Mouse (Mus musculus) cerebellum, adult 11-12 months (tissue): ENCODE measurements around the gene Pard6b.

Source experiments
- DNase-seq: peaks from one replicate; pipeline ENCODE4 v3.0.0; 2022

The Pard6b gene

DNA sequence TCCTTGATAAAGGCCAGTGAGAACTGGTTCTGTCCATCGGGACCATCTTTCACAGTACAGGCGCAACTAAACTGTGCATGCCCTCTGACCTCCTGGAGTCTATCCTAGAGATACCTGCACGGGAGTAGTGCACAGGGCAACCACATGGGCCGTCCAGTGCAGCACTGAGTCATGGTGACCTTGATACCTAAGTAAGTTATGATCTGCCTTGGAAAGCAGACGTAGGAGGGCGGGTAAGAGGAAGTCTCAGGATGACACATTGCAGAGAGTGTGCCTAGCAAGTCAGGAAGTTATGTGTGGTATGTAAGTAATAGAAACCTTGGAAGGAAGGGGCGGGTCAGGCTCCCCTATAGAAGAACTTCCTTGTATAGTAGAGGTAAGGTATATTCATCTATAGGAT is 15.3 kb upstream of the Pard6b start:
- DNase-seq = no peak

DNA sequence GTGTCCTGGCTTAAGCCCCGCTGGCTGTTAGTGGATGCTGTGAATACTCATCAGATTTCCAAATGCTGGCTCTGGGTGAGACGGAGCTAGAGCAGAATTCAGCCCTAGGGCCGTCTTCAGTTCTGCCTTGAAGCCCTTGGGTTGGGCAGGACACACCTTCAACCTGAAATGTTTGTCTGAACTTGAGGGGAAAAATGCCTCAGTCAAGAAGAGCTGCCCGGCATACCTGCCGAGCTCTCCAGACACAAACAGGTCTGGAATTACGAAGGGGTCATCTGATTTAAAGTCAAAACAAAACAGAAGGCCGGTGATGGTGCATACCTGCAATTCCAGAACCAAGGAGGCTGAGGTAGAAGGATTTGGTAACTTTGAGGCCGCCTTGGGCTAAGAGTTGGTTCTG is 14.0 kb upstream of the Pard6b start:
- DNase-seq = no peak

DNA sequence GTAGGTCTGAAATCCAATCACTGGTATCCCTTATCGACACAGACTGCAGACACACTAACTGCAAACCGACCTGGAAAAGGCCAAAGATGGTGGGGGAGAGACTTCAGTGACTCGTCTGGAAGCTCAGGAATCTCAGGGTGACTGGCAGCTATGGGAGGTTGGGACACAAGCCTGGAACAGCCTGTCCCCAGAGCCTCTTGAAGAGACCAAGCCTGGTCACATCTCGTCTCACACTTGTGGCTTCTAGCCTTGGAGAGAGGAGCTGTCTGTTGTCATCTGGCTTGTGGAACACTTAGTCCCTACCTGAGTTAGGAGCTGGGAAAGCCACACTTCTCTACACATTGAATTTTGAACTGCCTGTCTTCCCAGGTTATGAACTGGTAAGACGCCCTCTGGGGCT is 10.4 kb upstream of the Pard6b start:
- no peak for DNase-seq

DNA sequence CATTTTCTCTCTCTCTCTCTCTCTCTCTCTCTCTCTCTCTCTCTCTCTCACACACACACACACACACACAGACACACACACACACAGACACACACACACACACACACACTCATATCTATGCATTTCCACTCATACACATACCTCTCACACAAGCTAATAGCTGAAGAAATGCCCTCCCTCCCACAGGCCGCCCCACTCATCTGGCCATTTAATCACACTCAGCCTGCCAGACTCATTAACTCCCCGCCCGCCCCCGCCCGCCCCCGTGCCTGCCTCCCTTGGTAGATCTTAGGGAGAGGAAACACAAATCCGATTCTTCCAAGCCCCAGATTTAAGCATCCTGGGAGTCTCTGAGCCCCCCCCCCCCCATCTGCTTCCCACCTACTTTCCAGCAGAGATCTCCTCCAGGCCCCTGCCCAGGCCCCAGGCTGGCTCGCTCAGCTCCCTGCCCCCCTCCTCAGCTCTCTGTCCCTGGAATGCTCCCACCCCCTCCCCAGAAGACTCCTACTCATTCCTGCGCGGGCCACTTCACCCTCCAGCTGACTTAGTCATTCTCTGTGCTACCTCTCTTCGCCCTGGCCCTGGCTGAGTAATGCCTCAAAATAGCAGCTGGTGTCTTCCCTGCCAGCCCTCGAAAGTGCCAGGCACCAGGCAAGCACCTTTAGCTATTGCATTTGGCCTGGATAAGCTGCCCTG is 8.2 kb upstream of the Pard6b start:
- DNase-seq = no peak

DNA sequence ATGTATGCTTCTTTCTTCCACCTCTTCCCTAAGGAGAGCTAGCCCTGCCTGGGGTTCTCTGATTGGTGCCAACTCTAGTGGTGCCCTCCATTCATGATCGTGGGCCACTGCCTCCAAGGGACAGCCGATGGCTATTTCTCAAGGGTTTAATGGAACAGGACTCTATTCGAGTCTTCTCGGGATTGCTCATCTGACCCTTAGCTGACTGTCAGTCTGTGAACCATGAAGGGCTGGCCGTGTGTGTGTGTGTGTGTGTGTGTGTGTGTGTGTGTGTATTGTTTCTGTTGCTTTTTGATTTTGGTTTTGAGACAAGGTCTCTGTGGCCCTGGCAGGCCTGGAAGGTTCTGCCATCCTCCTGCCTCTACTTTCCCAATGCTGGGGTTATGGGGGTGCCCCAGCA is 7.1 kb upstream of the Pard6b start:
- no peak for DNase-seq

DNA sequence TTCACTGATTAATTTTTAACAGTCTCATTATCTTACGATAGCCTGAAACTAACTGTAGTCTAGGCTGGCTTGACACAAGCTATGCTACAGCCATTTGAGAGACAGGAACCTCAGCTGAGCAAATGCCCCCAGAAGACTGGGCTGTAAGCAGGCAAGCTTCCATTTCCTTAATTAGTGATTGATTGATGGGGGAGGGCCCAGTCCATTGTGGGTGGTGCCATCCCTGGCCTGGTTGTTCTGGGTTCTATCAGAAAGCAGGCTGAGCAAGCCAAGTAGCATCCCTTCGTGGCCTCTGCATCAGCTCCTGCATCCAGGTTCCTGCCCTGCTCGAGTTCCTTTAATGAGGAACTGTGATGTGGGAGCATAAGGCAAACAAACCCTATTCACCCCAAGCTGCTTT is 6.3 kb upstream of the Pard6b start:
- no peak for DNase-seq

DNA sequence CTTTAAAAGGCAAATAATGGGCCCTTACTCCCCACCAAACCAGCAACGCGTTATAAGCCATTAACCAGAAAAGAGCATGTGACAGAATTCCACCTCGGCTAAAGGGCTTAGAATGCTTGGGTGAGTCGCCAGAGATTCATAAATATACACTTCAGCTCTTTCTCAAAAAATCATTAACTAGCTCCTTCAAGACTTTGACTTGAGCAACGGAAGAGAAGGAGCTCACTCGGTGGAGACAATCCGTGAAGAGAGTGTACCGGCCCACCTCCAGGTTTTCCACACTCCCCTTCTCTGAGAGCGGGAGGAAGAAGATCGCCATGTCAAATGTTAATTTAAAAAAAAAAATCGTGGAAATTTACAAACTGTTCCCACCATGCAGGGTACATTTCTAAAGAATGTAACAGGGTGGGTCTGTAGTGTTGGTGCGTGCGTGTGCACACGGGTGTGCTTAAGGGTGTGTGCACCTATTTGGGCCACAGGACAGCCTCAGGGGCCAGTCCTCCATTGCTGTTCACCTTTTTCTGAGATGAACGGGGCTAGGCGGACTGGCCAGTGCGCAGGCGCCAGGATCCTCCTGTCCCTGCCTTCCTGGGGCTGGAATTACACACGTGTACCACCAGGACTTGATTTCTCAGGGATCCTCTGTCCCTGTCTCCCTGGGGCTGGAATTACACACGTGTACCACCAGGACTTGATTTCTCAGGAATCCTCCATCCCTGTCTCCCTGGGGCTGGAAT is 3.8 kb upstream of the Pard6b start:
- no peak for DNase-seq

DNA sequence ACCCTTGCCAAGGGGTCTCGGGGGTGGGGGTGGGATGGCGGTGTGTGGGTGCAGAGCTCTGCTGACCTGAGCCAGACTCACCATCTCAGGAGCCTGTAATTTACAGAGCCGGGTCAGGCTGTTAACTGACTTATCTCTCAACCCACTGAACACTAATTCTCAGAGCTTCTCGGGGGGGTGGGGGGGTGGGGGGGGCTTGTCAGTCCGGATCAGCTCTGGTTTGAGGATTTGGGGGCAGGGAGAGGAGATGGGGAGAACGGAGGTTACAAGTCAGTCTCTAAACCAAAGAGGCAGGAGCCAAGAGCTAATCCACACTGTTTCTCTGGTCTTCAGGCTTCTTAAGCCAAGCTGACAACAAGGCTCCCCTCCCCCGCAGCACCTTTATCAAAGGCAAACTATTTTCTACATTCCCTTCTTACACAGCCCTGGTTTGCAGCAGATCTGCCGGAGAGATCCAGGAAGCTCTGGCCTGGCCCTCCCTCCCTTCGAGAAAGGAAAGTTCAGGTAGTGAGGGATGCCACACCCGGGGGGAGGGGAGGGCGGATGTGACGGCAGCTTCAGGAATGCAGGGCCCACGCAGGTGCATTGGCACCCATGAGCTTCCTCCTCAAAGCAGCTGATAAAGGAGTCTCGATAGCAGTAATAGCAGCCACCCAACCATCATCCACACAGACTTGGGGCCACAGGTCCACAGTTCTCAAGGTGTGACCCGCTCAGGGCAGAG is 2.5 kb upstream of the Pard6b start:
- DNase-seq = peak; percentile 51

DNA sequence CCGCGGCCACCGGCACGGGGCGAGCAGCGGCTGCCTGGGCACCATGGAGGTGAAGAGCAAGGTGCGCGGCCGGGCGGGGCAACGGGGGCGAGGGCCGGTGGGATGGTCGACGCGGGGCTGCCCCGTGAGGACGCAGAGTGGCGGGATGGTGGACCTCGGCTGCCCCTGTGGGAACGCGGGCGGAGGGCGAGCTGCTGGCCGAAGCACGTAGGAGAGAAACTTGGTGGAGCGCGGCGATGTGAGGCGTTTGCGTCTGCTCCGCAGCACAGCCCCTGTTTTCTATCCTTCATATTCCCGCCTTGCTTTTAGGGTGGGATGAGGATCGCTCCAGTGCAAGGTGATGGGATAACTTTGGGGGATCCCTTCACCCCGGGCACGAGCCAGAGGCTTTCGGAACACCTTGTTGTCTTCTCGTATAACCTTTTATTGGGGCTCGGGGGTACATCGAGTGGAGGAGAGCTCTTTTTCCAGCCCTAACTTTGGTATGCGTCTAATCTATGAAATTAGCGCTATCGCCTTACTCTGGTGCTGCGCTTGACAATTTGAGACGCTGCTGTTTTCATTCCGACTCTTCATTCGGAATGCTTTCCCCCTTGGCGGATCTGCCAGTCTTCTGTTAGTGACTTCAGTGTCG is 612 bp downstream of the Pard6b start:
- DNase-seq = no peak

DNA sequence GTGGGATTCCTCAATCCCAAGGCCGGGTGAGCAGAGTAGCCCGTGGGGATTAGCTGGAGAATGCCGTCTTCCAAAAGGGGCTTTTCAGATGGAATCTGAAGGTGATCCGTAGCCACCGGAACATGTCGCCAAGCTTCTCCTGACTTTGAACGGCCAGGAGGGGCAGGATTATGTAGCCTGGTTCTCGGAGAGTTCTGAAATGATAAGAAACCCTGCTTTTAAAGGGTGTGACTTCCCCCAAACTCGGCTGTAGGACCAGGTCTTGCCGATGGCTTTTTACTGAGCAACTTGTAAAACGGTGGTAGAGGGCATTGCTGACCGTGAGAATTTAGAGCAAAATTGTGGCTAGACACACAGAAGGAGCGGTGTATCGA is 1.1 kb downstream of the Pard6b start:
- DNase-seq = no peak

DNA sequence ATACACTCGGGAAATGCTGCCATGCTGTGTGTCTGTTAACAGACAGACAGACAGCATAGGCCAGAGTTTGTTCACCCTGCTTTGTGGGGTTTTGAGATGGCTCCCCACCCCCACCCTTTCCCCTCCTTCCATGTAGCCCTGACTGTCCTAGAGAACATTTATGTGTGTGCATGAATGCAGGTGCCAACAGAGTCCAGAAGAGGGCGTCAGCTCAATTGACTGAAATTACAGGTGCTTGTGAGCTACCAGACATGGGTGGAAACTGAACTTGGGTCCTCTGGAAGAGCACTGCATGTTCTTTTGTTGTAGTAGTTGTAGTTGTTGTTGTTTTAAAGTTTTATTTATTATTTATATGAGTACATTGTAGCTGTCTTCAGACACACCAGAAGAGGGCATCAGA is 2.8 kb downstream of the Pard6b start:
- no peak for DNase-seq

DNA sequence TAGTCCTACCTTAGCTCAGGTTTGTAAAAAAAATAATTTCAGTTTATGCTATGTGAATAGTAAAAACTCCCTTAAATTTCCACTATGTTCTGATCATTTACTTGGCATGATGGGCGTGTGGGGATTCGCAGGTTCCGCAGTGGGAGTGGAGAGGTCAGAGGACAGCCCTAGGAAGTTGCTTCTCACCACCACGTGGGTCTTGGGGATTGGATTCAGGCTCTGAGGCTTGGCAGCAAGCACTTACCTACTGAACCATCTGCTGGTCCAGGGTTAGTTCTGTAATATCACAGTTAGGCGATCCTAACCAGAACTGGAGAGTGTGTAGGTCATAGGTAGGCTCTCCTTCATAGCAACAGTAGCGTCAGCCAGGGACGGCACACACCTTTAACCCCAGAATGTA is 3.4 kb downstream of the Pard6b start:
- DNase-seq = no peak

DNA sequence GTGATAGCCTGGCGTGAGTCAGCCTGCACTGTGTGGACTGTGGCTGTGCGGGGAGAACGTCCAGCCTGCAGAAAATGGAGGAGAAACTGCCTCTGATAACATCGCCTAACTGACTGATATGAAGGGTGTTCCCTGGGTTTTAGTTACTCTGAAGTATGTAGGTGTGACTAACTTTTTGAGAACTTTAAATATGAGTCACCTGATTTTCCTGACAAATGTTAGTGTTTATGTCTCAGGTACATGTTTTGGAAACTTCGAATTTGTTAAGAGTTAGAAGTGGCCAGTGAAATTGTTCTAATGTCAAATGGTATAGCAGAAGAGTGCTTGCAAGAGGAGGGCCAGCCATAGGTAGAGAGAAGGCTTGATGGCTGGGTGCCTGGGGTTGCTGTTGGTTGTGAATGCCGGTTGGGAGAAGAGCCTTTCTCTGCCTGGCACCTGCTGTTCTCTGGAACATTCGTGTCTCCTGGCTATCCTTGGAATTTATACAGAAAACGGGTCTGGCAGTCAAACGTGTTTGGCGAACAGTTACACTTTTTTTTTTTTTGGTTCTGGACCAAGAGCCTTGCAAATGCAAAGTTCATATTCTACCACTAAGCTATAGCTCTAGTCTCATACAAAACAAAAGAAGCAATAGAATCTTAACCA is 4.9 kb downstream of the Pard6b start:
- DNase-seq = peak; percentile 39

DNA sequence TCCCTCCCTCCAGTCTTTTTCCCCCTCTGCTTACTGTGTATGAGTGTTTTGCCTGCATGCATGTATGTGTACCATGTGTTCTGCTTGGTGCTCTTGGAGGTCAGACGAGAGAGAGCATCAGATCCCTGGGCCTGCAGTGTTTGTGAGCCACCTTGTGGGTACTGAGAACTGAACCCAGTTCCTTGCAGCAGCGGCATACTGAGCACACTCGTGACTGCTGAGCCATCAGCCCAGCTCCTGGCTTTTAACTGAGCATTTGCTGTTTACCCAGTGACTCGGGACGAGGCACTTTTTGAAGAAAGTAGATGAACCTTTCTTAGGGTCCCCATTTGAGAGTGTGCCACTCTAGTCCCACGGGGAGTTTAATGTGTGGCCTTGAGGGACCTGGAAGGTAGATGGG is 5.5 kb downstream of the Pard6b start:
- no peak for DNase-seq

DNA sequence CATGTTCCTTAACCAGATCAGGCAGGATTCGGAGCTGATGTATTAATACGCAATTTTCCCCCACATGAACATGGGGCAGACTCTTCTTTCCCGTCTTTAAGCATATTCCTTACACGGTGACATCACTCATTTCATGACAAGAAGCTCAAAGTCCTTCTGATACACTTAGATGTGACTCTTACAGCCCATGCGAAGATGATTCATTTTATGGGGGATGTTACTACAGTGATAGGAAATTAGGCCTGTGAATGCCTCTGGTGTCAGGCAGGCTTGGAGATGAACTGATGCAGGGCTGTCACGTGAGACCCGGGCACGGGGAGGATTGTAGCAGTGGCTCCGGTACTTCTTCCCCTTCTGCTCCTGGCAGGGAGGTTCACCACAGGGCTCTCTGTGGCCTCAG is 6.0 kb downstream of the Pard6b start:
- no peak for DNase-seq

DNA sequence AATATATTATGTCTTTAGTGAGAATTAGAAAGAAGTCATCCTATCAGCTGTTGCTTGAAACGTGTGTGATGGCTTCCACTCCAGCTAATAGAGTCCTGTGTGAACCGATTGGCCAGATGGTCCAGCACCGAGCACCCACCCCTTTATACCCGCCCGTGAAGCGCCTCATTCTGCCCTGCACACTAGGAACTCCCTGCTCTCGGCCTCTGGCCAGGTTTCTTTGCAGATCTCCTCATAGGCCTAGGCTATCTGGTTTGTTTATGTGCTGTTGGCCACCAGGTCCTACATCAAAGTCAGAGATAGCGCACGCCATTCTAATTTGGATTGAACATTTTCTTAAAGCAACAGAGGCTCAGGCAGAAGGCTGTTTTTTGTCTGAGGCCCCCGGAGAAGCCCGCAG is 10.8 kb downstream of the Pard6b start:
- no peak for DNase-seq

DNA sequence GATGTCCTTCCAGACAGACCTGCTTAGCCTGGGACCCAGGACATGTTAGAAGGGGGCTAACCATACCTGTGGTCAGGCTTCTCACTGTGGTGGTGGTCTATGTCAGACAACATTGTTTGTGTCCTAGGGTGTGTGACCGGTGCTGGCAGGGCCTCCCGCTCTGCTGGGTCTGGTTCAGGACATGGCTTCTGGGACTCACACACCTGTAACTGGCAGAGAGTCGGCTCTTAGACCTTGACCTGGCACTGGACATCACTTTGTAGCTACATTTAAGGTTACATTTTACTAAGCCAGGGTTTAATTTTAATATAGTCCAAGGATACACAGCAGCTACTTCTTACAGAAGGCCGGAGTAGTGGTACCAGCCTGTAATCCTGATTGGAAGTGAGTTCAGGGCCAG is 12.3 kb downstream of the Pard6b start:
- no peak for DNase-seq

DNA sequence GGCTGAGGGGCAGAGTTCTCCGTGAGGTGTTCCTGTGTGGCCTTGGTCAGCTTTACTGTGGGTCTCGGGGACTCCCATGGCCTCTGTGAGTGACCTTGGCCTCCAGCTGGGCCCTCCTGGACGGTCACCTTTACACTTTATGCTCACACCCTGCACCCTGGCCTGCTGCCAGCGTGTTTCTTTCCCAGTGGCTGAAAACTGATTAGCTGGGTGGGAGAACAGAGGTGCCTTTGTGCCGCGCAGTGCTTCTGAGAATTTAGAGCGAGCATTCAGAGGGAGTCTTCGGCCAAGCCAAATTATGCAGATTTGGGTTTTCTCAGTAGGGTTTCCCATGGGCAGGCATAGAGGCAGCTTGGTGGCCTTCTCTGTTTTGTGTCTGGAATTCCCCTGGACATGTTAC is 14.3 kb downstream of the Pard6b start:
- DNase-seq = no peak

DNA sequence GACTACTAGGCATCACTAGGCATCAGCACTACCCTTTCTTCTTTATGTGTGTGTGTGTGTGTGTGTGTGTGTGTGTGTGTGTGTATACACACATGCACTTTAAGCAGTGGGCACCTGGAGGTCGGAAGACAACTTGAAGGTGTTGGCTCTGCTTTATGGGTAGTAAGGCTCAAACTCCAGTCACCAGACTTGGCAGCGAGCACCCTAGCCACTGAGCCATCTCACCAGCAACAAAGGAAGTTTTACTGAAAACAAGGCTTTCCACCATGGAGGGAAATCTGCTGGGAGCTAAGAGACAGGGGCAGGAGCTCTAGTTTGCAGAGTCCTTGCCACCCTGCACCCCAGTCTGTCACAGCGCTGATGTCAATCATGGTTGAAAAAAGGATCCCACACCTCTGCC is 15.7 kb downstream of the Pard6b start:
- DNase-seq = no peak

DNA sequence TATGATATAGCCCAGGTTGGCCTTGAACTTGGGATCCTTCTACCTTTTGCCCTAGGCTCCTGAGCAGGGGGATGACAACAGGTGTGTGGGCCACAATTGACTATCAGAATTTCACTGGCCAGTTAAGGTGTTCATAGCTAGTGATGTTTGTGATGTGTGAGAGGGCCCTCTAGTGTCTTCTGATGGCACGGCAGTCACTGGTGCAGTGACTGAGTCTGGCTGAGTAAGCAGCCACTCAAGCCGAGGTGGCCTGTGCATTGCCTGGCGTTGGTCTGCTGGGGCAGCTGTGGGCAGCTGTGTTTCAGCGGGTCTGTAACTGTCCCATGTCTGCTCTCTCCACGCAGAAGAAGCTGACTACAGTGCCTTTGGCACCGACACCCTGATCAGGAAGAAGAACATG is 17.2 kb downstream of the Pard6b start:
- DNase-seq = no peak

DNA sequence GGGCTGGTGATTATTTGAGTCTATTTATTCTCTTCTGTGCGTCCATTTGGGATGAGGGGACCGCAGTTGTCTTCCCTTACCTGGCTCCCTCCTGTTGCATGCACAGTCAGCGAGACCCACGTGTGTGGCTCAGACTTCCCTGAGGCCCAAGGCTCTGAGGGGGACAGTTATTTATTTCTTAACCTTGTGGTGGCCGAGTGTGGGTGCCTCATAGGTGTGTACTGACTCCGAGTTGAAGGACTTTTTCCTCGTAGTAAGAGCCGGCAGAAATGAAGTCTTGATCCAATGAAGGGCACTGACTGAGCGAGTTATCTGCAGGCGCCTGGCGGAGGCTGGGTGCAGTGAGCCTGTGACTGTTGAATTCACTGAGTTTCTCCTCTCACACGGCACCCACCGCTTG is 19.2 kb downstream of the Pard6b start:
- no peak for DNase-seq

DNA sequence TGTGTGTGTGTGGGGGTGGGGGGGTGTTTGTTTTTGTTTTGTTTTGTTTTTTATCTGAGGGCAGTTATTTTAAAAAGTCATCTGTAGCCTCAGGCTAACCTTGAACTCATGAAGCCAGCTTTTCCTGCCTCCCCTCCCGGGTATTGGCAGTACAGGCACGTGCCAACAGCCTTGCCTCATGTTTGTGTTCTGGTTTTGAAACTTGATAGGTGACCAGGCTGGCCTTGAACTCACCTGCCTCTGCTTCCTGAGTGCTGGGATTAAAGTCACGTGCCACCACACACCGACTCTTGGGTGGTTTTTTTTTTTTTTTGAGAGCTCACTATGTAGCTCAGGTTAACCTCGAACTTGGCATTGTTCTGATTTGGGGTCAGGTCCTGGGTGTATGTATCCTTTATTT is 21.0 kb downstream of the Pard6b start:
- no peak for DNase-seq

DNA sequence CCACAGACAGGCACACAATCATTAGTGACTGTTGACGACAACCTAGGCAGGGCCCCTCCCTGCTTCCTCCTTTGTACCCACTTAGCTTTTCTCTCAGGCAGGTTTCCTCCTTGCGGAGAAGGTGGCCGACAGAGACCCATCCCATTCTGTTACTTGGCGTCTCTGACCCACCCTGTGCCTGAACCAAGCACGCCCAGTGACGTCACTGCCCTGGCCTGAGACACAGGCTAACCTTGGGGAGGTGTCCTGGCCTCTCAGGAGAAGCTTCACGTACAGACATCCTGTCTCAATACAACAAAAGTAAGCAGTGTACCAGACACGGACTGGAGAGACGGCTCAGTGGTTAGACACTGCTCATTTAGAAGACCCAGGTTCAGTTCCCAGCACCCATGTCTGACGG is 22.5 kb downstream of the Pard6b start:
- DNase-seq = no peak
